Mouse (Mus musculus) embryonic fibroblast, embryonic 13.5 days (primary cell): Measurements from ENCODE around the gene Sgip1.

ENCODE experiments used
- CTCF ChIP-seq: IDR thresholded peaks from 2 replicates; pipeline ENCODE4 v1.5.1; 2011; ENCODE audit warnings: mild to moderate bottlenecking, control low read depth, low read length, moderate library complexity, borderline replicate concordance; ENCODE audit not compliant: insufficient read depth
- POLR2A ChIP-seq: IDR thresholded peaks from 2 replicates; pipeline ENCODE4 v1.6.1; 2011; ENCODE audit warnings: low read depth, mild to moderate bottlenecking, control low read depth, low read length, moderate library complexity

GRCm38 (mm10) chr4:103006266-103006665 is 265.2 kb downstream of the Sgip1 start:
- TF ChIP-seq POLR2A (no peak), CTCF (no peak)
